Mouse (Mus musculus): Measurements from ENCODE around the gene Phactr4.

DNA sequence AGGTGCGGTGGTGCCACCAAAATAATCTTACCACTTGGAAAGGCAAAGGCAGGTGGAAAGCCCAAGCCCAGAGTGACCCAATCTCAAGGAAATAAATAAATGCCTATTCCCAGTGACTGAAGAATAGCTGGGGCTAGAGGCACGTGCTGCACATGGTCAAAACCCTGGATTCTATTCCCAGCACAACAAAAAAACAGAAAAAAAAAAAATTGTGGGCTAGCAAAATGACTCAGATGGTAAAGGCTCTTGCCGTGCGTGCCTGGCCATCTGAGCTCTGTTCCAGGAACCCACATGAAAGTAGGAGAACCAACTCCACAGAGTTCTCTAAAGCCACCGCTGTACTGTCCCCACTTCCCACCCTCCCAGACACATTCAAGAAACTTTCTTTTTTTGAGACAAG, 1.8 kb downstream of the Phactr4 start:
- no peak for TF ChIP-seq CTCF (IDR thresholded peaks at IDR 0.05; ENCODE audit: borderline replicate concordance, control insufficient read depth, extremely low read depth, insufficient read depth, low read length, poor library complexity)
- no peak for TF ChIP-seq POLR2A (IDR thresholded peaks at IDR 0.05; ENCODE audit: control insufficient read depth, extremely low read depth, insufficient read depth, low read length, poor library complexity)

Data from thymus, adult 2 months (tissue).